Comparison of ENCODE assay signal across 24 mouse cellular contexts in genomic region chr6:147885902-147886301, GRCm38 (mm10).
DNase-seq lines count a peak whose midpoint lies in the region; ATAC-seq and TF ChIP-seq lines count a peak whose summit lies in the region.
"Had no signal": no experiment of that assay in that cellular context is flagged by ENCODE, and none has a peak within 500 bp of the region (broad histone marks: within the 10 kb centered on the region; RNA-seq: fewer than 3 reads in every experiment).

No protein-coding gene starts in this region.

- H3K9me3 ChIP-seq in hindbrain, embryonic 12.5 days (replicated peaks): 0 out of 2 replicates have a peak, but pooled peaks cover 9% of the 10 kb centered on the region
- H3K9me3 ChIP-seq: heart, embryonic 15.5 days; hindbrain, embryonic 15.5 days had no signal

- H3K36me3 ChIP-seq in liver, adult 2 months (ENCODE audit: control insufficient read depth, insufficient read depth, low read length): no peaks in the 10 kb centered on the region
- H3K36me3 ChIP-seq in hindbrain, embryonic 12.5 days: no peaks in the 10 kb centered on the region
- H3K36me3 ChIP-seq: embryonic facial prominence, embryonic 15.5 days; heart, embryonic 15.5 days; hindbrain, embryonic 10.5 days; hindbrain, embryonic 15.5 days had no signal

- peak; percentile 99 for ATAC-seq in neutrophil, adult 5-6 weeks (ENCODE audit: extremely low read depth, insufficient number of reproducible peaks, low FRiP score, poor library complexity, severe bottlenecking)
- no peak for ATAC-seq in hindbrain, embryonic 12.5 days (ENCODE audit: low FRiP score)
- ATAC-seq: forebrain, embryonic 16.5 days; Patski had no signal

- WGBS in liver, adult 2 months: 44% methylated on average over 4 of the region's 4 CpGs
- WGBS in hindbrain, embryonic 12.5 days: 90% methylated on average over 4 of the region's 4 CpGs

- DNase-seq in liver, adult 2 months (ENCODE audit: extremely low read depth, low read depth, low spot score): peak; percentile 57
- DNase-seq in liver: no peak
- DNase-seq in lung, postnatal 10 days: peak; percentile 2
- DNase-seq in lung, postnatal 4 days: no peak
- DNase-seq in lung, postnatal 25 days (ENCODE audit: low spot score): peak; percentile 51
- DNase-seq in adrenal gland, adult (ENCODE audit: inconsistent age in 2 of 2, low spot score in 1 of 2): no peak
- DNase-seq: adrenal gland, adult 8-10 months; adrenal gland, postnatal 36 days; cerebellum, adult 2 months; cerebellum, postnatal 10 days; embryo, embryonic 11 days; gastrocnemius, postnatal 14 days; heart, adult 2 months; heart, postnatal 14 days had no signal

- no peak for TF ChIP-seq CTCF in liver, adult 2 months (IDR thresholded peaks at IDR 0.05; ENCODE audit: low read depth, low read length)

- no peak overlapping the region for H3K9ac ChIP-seq in liver, adult 2 months (ENCODE audit: low read depth, low read length)
- no peak overlapping the region for H3K9ac ChIP-seq in hindbrain, embryonic 12.5 days
- H3K9ac ChIP-seq: embryonic facial prominence, embryonic 15.5 days; heart, embryonic 15.5 days; hindbrain, embryonic 15.5 days had no signal

- H3K4me2 ChIP-seq in hindbrain, embryonic 12.5 days (replicated peaks): no peak overlapping the region
- H3K4me2 ChIP-seq: embryonic facial prominence, embryonic 15.5 days; heart, embryonic 11.5 days; heart, embryonic 15.5 days; hindbrain, embryonic 15.5 days had no signal

- no peaks in the 10 kb centered on the region for H3K4me1 ChIP-seq in liver, adult 2 months (ENCODE audit: control insufficient read depth, insufficient read depth, low read length)
- H3K4me1 ChIP-seq in hindbrain, embryonic 12.5 days: no peaks in the 10 kb centered on the region
- H3K4me1 ChIP-seq: embryonic facial prominence, embryonic 15.5 days; heart, embryonic 15.5 days; hindbrain, embryonic 10.5 days; hindbrain, embryonic 15.5 days had no signal

- H3K79me2 ChIP-seq in liver, adult 2 months (ENCODE audit: control insufficient read depth, insufficient read depth, low read length): no peaks in the 10 kb centered on the region

- no peak overlapping the region for H3K27ac ChIP-seq in liver, adult 2 months (replicated peaks; ENCODE audit: insufficient read depth, low read depth, low read length)
- no peak overlapping the region for H3K27ac ChIP-seq in hindbrain, embryonic 12.5 days
- H3K27ac ChIP-seq: embryonic facial prominence, embryonic 15.5 days; heart, adult 2 months; heart, embryonic 15.5 days; hindbrain, embryonic 10.5 days; hindbrain, embryonic 15.5 days had no signal

- H3K4me3 ChIP-seq in liver, adult 2 months (ENCODE audit: insufficient read depth, low read depth, low read length): no peak overlapping the region
- H3K4me3 ChIP-seq in hindbrain, embryonic 12.5 days: no peak overlapping the region
- H3K4me3 ChIP-seq: embryonic facial prominence, embryonic 15.5 days; erythroblast, embryonic 14.5 days; heart, adult 2 months; heart, embryonic 15.5 days; hindbrain, embryonic 10.5 days; hindbrain, embryonic 15.5 days had no signal

- no peak for TF ChIP-seq POLR2A in liver, adult 2 months (IDR thresholded peaks at IDR 0.05; ENCODE audit: extremely low read depth, insufficient read depth, low read length)

- H3K27me3 ChIP-seq in liver, adult 2 months (ENCODE audit: control insufficient read depth, insufficient read depth, low read length): no peaks in the 10 kb centered on the region
- H3K27me3 ChIP-seq in hindbrain, embryonic 12.5 days: no peaks in the 10 kb centered on the region
- H3K27me3 ChIP-seq: embryonic facial prominence, embryonic 15.5 days; heart, embryonic 15.5 days; hindbrain, embryonic 15.5 days; Patski had no signal

Comparison
In these comparisons a context has a peak if more than half of its experiments do, and no peak if none do; other contexts are left out.
1. DNase-seq: peak in liver, adult 2 months (single experiment), lung, postnatal 10 days (single experiment) and lung, postnatal 25 days (single experiment); none in liver (single experiment), lung, postnatal 4 days (0 of 2) and adrenal gland, adult (0 of 2).